Mouse (Mus musculus): ENCODE data around the gene Tnks2.
"Not testable (repeated sequence)": the region's sequence is repeated elsewhere in the genome, so short reads cannot be mapped to it uniquely, and the experiment has no call there.

GRCm38 (mm10) chr19:36868675-36869074 is 34.6 kb downstream of the Tnks2 start:
- not testable (repeated sequence) for TF ChIP-seq CTCF (conservative IDR thresholded peaks at IDR 0.05 in 1 of 2, IDR thresholded peaks at IDR 0.05 in 1 of 2; ENCODE audit: low read depth in 2 of 2, low read length in 2 of 2); KAT2A (IDR thresholded peaks at IDR 0.05; ENCODE audit: insufficient replicate concordance, low read length); ZC3H11A (IDR thresholded peaks at IDR 0.05; ENCODE audit: low read depth, low read length)
